Mouse (Mus musculus): ENCODE measurements around the gene Lao1.
A peak's percentile ranks its signal among the peaks of the same experiment; 100 is the strongest.

DNA sequence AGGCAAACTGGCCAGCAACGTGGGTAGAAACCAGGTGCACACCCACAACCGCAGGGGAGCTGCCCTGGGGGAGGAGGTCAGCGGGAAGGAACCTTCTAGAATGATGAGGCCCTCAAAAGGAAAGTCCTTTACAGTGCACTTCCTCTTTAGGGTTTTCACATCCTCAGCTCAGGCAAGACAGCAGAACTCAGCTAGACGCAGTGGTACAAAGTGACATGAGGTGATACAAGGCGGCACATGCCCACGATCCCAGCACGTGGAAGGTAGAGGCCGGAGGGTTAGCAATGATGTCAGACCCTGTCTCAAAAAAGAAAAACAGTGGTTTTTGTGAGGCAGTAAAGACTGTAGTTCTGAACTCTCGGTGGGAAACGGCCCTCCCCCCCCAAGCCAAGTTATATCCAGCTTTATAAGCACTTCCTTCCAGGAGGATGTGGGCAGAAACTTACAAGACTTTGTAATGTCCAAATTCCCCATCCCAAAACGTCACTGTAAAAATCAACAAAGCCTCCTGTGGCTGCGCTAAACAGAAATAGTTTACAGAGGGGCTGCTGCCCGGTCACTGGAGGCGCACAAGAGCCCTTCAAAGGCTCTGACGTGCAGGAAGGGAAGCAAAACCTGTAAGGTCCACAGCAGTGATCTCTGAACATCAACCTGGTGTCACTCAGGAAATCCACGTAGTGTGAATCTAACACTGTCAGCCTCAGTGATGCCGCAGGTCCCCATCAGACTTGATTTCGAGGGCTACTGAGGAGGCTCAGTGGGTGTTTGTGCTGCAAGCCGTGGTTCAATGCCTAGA is 38.5 kb downstream of the Lao1 start:
- TF ChIP-seq CTCF (IDR thresholded peaks at IDR 0.05; ENCODE audit: low read depth) = 0 out of 2 replicates have a peak, but pooled peaks have one; percentile 3
- TF ChIP-seq EP300 (IDR thresholded peaks at IDR 0.05; ENCODE audit: low read depth) = no peak

Measured in heart, postnatal 0 days (tissue).